Mouse (Mus musculus) telencephalon, adult 2 months (tissue): ENCODE data around the gene Cacfd1.

ENCODE experiments used
- DNase-seq: peaks from one replicate; pipeline ENCODE4 v3.0.0-alpha.2; 2011; ENCODE audit warnings: low read depth, low spot score

The Cacfd1 gene

DNA sequence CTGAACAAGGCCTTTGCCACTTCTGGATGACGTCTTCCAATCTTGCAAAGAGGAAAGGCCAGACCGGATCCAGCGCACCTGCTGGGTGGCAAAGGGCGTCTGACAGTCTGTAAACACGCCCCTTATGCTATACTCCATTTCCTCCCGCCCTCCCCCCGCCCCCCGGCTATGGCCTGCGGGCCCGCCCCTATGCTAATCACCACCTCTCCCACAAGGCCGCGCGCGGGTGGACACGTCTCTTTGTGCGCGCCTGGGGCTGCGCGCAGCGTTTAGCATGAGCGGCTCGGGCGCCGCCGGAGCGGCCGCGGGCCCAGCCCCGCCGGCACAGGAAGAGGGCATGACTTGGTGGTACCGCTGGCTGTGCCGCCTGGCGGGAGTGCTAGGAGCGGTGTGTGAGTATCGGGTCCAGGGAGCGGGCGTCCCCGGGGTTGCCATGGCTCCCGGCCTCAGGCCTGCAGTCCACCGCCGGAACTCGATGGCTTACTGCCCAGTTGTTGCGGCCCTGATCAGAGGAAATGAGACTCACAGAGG lies at the start of gene Cacfd1:
TSS of gene Cacfd1 (plus strand) at position 213 of the 531 bp plus-strand sequence.
- peak; percentile 75 for DNase-seq

- DNase-seq: no peak
These were observed 49.0 kb upstream of the Cacfd1 start for GRCm38 (mm10) chr2:26960756-26961155.

DNA sequence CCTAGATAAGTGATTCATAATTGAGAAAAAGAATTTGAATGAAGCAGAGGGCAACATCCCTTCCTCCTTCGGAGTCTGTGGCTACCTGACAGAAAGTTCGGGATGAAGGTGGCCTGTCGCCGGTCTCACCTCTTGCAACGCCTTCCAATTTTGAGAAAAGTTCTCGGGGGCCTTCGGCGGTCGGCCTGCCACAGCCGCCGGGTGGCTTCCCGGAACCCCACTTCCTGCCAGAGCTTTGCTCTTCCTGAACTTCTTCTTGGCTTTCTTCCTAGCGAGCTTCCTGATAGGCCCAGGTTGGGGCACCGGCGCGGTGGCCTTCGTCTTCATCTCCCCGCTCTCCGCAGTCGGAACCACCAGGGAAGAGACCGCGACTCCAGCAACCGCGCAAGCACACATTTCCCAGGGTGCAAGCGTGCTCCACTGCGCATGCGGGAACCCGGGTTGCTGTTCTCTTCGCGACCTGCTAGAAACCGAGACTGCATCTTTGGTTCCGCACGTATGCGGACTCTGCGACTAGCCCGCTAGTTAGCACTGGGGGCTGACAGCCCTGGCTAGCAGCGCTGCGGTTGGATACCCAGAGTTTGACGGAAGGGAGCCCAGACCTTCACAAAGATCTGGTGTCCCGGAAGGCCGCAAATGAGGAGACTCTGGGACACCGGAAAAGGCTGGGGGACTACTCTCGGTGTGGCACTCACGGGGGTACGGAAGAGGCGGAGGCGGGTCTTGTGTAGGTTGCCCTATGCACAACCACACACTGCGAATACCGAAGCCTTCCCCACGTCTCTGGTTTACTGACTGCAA lies 45.6 kb upstream of the Cacfd1 start, which contains the start of gene Rexo4:
TSS of gene Rexo4 (minus strand) at position 464 of the 801 bp plus-strand sequence.
- peak; percentile 98 for DNase-seq

DNA sequence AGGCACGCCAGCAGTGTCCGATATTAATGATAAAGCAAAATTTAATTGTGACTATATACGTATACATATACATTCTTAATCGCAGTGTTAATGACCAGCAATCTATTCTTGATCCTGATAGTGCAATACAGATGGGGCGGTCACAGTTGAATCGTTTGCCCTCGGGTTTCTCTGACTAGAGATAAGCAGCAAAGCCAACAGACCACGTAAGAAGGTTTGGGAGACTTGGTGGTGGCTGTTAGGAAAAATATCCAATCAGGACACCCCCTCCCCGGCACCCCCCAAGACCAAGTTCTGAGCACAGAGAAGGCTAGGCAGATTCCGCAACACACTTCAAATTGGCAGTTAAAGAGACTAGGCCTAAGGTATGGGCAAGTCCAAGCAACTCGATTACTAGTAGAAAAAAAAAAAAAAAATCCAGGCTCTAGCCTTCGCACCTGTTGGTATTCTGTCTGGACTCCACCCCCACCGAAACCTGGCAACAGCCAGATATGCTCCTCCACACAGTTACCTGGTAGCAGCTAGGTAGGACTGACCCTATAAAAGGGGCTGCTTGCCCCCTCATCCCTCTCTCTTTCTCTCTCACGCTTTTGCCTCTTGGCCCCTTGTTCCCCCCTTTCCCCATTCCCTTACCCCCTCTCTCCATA lies 44.9 kb upstream of the Cacfd1 start:
- DNase-seq: no peak

DNA sequence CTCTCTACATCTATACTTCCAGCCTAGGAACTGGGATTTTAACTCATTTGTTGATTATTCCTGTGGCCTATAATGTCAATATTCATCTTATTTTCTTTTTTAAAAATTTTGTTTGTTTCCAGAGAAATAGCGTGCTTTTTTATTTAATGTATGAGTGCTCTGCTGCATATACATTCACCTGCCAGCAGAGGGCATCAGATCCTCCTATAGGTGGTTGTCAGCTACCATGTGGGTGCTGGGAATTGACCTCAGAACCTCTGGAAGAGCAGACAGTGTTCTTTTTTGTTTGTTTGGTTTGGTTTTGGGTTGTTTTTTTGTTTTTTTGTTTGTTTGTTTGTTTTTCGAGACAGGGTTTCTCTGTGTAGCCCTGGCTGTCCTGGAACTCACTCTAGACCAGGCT lies 42.5 kb upstream of the Cacfd1 start:
- no peak for DNase-seq

DNA sequence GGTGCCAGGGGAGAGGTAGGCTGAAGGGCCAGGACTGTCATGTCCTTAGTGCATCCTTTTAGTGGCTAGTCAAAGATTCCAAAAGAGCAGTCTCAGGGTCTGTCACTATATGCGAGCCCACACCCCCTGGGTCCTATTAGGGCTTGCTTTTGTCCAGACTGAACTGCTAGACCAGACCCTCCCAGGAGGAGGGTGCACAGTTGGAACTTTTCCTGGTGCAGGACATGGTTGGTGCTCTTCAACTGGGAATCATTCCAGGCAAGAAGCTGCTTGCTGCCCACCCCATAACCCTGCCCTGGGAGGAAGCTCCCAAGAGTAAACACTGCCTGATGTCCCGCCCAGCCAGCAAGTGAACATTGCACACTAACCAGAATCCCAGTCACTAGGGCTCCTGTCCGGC lies 36.6 kb upstream of the Cacfd1 start, which contains the start of gene Adamts13:
TSS of gene Adamts13 (plus strand) at position 301 of the 400 bp plus-strand sequence.
- no peak for DNase-seq

DNA sequence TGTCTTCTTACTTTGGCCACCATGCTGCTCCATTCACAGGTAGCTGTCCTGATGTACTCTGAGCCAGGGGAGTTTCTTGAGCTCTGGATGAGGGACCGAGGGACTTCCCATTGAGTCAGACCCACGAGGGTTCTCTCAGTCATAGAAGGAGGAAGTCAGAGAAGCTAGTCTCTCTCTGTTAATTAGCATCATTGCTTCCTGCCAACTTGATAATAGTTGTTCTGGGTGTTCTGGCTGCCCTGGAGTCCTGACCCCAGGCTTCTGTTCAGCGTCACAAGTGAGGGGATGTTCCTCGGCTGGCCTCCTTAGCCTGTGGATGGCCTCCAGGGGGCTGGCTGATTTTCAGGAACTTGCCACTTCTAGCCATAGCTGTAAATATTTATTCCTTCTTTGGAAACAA lies 35.8 kb upstream of the Cacfd1 start:
- no peak for DNase-seq

- DNase-seq: no peak
These were observed 29.4 kb upstream of the Cacfd1 start for GRCm38 (mm10) chr2:26980361-26980760.

GRCm38 (mm10) chr2:26984179-26984578 lies 25.5 kb upstream of the Cacfd1 start:
- DNase-seq: no peak

DNA sequence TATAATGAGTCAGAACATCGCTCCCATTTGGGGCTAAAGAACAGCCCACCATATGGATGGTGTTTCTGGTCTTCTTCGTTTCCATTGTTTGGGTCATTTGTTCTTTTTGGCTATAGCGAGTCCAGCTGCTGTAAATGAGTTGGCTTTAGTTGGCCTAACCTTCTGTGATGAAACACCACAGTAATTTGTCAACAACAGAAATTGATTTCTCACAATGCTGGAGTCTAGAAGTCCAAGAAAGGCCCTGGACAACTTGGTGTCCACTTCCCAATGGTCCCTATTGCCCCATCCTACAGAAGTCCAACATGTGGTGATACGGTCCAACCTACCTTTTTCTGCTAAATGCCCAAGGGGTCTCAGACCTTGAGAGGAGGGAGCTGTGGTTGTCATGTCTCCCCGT lies 25.1 kb upstream of the Cacfd1 start:
- no peak for DNase-seq

DNA sequence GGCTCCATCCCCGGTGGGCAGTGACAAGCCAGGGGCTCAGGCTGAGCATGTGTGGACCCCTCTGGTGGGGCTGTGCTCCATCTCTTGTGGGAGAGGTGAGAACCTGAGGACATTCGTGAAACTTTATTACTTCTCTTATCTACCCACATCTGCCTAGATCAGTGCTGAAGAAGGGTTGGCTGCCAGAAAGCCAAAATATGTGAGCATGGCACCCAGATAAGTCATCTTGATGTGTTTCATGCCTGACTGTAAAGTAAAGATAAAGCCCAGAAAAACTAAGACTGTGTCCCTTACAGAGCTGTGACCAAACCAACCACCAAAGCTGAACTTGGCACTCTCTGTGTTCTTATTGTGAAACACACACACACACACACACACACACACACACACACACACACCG lies 15.8 kb upstream of the Cacfd1 start:
- no peak for DNase-seq

DNA sequence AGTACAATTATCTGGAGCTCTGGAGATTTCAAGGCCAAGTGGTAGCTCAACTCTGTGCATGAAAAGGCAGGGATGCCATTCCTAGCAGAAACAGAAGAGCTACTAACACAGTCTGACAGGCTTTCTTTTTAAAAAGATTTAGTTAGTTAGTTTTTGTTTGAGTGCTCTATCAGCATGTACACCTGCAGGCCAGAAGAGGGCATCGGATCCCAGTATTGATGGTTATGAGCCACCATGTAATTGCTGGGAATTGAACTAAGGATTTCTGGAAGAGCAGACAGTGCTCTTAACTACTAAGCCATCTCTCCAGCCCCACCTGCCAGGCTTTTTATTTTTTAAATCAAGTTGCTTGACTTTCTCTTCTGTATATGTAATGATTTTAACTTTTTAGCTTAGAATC lies 12.2 kb upstream of the Cacfd1 start:
- no peak for DNase-seq

GRCm38 (mm10) chr2:26997993-26998392 lies 11.7 kb upstream of the Cacfd1 start:
- DNase-seq: no peak

DNA sequence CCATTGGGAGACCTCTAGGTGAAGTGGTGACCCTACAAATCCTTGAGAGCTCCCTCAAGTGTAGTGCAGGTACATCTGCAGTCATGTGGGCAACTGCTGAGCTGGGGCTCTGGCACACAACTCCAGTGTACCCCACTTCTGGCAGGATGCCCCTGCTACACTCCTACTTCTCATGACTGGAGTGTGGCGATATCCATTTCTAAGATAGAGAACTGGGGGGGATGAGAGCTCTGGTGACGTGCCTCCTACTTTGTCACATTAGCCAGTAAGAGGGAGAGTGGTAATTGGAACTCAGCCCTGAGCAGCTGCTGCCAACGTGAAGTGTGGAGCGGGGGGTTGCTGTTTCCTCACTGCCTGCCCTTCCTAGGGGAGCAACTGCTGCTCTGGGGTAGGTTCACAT lies 3.5 kb upstream of the Cacfd1 start:
- peak; percentile 79 for DNase-seq

DNA sequence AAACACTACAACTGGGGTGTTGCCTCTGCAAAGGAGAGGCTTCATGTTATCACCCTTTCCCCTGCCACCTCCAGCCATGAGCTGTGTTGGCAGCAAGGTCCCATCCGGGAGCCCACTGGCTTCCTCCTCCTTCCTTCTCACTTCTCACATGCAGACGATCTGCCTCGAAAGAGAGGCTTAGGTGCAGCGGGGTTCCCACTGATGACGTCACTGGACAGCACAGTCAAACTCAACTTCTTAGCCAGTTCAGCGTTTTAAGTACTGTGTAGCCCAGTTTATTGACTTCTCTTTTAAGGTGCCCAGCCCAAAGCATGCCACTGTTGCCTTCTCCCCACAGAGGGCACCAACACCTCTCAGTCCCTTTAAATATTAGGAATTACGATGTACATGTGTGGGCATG lies 2.0 kb upstream of the Cacfd1 start:
- no peak for DNase-seq

- peak; percentile 53 for DNase-seq
These were observed 8.1 kb downstream of the Cacfd1 start for GRCm38 (mm10) chr2:27017802-27018201.

- no peak for DNase-seq
These were observed 9.8 kb downstream of the Cacfd1 start for GRCm38 (mm10) chr2:27019530-27019929.

DNA sequence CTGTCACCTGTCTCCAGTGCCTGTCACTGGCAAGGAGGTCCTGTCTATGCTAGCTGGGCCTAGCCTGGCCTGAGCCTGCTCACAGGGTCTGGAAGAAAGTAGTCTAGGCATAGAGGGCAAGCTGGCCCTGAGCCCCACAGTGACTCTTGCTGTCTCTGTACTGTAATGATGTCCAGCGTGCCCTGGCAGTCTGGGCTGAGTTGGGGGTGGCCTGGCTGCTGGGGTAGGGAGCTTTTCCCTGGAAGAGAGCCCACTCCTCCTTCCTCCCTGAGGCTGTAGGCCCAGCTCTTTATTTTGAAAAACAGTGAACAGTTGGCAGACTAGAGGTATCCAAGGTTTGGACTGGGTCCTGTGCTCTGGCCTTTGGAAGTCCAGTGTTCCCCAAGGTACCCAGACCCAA lies 11.4 kb downstream of the Cacfd1 start:
- DNase-seq: no peak

DNA sequence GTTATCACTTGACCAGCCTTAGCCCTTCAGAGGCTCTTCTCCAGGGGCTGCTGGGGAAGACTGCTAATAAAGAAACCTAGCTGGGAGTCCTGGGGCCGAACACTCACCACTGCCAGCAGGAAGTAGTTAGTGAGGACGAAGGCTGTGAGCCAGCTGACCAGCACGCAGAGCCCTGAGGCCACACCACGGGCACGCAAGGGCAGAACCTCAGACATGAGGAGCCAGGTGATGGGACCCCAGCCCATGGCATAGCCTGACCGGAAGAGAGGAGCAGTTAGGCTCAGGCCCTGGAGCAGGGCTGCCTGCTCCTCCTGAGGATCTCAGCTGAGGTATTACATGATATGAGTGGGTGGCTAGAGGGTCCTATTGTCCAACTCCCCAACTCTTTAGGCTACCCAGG lies 12.9 kb downstream of the Cacfd1 start:
- no peak for DNase-seq

DNA sequence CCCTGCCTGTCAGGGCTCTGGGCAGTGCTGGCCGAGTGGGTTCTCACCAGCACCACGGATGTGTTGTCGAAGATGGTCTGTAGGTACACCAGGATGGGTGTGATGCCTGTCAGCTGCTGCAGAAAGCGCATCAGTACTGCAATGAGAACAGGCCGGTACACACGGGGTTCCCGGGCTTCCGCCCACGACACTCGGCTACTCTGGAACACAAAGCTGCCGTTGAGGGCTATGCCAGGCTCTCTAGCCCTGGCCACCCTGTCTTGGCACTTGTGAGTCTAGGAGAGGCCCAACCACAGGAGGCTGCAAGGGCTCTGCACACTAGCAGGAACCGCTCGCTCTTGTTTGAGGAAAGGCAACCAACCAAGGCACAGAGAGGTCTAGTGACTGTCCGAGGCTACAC lies 14.4 kb downstream of the Cacfd1 start:
- no peak for DNase-seq

GRCm38 (mm10) chr2:27025545-27025944 lies 15.8 kb downstream of the Cacfd1 start:
- no peak for DNase-seq

- no peak for DNase-seq
These were observed 16.6 kb downstream of the Cacfd1 start for GRCm38 (mm10) chr2:27026332-27026731.
